Mouse (Mus musculus) neutrophil, adult 59 days (primary cell): ENCODE results near the gene Oxsm. TPM values are rescaled to one million over a fixed set of nuclear protein-coding genes. Genes with fewer than 3 reads are reported as not detected.

Experiments
- total RNA-seq, 2 experiments: library from RNA; stranded (reverse); gene quantifications; 1 replicate in 1 of 2; 2 replicates in 1 of 2; pipeline ENCODE4 v1.2.4; 2023

Oxsm gene
- 10 to 100 TPM; 12.3 to 13.2 TPM for total RNA-seq

DNA sequence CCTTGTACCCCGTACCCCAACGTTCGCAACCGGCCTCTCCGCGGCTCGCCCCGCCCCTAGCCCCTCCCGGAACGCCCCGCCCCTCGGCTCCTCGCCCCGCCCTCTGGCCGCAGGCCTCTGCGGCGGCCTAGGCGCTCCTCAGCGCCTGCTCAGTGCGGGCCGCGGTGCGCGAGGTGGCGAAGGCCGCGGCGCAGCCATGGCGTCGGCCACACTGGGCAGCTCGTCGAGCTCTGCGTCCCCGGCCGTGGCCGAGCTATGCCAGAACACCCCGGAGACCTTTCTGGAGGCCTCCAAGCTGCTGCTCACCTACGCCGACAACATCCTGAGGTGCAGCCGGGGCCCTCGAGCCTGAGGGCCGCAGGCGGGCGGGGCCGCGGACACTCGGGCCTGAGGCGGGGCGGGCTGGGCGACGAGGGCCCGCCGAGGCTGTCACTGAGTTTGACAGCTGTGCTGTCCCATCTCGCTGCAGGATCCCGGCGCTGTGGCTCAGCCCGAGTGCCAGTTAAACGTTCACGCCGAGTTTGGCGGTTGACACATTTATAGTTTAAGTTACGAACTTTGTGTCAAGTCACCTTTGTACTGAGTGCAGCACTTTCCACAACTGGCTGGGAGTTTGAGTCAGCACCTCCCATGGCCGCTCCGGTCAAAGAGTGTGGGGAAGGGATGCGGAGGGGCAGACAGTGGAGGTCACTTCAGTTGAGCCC, at the start of gene Oxsm, which contains the start of gene Ngly1:
TSS of gene Oxsm (minus strand) at position 638 of the 704 bp plus-strand sequence.
TSS of gene Ngly1 (plus strand) at position 110 of the 704 bp plus-strand sequence.

Other genes with a start within 250 kb of the Oxsm start
- gene Ngly1, start 528 bp downstream of the Oxsm start, total RNA-seq: 10 to 100 TPM; 49.9 to 52.8 TPM
- gene Top2b, start 115.4 kb upstream of the Oxsm start, total RNA-seq: 10 to 100 TPM; 76.8 to 98.5 TPM